Mouse (Mus musculus): ENCODE results near the gene Nup210l. TPM values are rescaled to one million over a fixed set of nuclear protein-coding genes. Genes with fewer than 3 reads are reported as not detected.

The Nup210l gene
- total RNA-seq, 2 experiments from 2014 or later: 0.38 to 0.45 TPM

- no peak for DNase-seq
Observed at GRCm38 (mm10) chr3:90179566-90179965, 75.6 kb downstream of the Nup210l start.

- no peak for DNase-seq
Observed at GRCm38 (mm10) chr3:90183581-90183980, 79.6 kb downstream of the Nup210l start.

- DNase-seq: no peak
Observed at GRCm38 (mm10) chr3:90190859-90191510, 87.1 kb downstream of the Nup210l start.

- no peak for DNase-seq
Observed at GRCm38 (mm10) chr3:90194759-90195158, 90.8 kb downstream of the Nup210l start.

DNA sequence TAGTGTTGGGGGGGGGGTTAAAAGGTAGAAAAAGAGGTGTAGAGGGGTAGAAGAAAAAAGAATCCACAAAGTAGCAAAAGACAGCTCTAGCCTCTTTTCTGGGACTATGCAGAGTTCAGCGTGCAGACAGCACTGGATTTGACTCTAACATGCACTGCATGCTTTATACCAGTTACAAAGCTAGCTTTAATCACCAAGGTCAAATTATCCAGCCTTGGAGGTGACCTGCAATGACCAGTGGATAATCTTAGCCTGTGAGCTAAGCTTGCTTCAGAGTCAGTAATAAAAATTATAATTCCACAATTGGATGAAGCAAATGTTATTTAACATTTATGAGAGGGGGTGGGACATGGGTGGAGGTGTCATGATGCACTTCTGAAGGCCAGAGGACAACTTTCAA lies 91.7 kb downstream of the Nup210l start:
- DNase-seq: no peak

- no peak for DNase-seq
Observed at GRCm38 (mm10) chr3:90197548-90197947, 93.6 kb downstream of the Nup210l start.

DNA sequence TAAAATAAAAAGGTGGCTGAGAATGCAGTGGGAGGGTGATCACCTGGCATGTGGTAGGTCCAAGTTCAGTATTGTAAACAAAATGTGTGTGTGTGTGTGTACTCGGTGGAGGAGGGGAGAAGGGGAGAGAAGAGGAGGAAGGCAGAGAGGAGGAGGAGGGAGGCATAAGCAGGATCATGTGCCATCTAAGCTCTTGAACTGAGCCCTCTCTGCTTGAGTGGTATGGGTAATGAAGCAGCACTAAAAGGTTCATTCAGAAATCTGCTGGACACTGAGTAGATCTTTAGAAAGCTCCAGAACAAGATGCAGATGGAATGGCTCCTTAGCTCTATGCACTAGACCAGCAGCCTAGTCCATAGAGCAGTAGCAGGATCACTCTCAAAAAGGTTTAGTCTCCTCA lies 99.0 kb downstream of the Nup210l start:
- no peak for DNase-seq

DNA sequence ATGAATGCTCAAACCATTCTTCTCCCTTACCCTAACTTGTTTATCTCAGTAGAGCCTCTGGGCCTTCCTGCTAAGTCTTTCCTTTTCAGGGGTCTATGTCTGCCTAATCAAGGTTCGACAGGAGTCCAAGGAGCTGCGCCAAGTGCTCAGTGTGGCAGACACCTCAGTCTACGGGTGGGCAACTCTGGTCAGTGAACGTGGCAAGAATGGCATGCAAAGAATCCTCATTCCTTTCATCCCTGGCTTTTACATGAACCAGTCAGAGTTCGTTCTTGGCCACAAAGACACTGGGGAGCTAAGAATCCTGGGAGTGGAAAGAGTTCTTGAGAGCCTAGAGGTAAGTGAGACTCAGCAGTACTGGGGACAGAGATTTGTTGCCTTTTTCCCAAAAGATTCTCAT lies 99.7 kb downstream of the Nup210l start:
- no peak for DNase-seq

DNA sequence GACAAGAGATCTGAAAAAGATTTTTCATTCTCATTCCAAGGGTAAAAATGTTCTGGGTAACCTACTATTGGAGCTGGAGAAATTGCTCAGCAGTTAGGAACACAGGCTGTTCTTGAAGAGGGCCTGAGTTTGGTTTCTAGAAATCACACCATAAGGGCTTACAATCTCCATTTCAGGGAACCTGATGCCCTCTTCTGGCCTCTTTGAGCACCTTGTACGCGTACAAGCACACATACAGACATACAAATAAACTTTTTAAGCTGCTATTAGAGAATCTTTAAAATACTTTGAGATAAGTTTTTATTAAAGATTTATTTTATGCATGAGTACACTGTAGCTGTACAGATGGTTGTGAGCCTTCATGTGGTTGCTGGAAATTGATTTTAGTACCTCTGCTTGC lies 100.7 kb downstream of the Nup210l start:
- DNase-seq: no peak

- DNase-seq: no peak
Observed at GRCm38 (mm10) chr3:90208662-90209061, 104.7 kb downstream of the Nup210l start.

DNA sequence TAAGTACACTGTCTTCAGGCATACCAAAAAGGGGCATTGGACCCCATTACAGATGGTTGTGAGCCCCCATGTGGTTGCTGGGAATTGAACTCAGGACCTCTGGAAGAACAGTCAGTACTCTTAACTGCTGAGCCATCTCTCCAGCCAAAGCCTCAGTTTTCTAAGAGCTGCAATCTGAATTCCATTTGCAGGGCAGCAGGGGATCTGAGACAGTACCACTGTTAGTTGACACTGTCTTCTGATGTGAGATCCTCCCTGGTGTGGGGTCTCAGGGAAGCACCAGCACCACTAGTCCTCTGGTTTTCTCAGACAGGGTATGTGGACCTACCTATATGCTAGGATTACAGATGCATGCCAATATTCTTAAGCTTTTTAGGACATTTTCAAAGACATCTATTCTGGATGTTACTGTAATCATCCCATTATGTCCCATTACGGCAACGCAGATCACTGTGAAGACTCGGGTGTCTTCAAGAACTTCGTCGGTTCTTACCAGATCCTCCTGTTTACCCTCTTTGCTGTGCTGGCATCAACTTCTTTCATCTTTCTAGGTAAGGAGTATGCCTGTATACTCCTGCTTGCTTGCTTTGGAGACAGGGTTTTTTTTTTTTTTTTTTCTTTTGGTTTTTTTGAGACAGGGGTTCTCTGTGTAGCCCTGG lies 106.1 kb downstream of the Nup210l start:
- no peak for DNase-seq

DNA sequence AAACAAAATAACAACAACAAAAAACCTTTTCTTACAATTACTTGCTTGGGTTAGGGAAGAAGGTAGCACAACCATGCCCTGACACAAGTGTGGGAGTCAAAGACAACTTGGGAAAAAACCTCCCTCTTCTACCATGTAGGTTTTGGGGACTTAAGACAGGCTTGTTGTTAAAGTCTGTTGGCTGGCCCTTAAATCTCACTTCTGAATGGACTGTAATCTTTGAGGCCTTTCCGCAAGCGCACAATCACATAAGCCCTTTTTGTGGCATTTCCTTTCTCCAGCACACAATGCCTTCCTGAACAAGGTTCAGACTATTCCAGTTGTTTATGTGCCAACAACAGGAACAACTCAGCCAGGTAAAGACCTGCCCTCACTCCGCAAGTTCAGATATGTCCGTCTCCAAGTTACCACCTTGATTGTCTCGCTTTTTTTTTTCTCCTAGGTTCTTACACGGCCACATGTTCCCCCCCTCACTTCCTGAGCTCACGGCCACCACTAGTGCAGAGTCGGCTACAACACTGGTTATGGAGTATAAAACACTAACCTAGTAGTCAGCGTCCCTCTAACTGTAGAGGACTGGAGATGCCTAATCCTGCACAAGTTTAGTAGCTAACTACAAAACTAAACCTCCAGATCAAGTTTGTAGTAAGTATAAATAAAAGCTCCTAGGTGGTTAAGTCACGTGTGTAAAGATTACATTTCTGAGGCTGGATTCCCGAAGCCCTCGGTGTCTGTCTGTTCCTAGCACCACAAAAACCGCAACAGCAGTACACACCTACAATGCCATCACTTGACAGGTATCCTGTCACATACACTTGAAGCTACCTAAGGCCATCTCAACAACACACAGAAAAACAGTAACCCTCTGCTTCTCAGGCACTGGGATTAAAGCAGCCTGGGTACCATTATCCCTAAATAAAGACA lies 107.8 kb downstream of the Nup210l start:
- no peak for DNase-seq

GRCm38 (mm10) chr3:90212723-90213122 lies 108.8 kb downstream of the Nup210l start:
- no peak for DNase-seq

DNA sequence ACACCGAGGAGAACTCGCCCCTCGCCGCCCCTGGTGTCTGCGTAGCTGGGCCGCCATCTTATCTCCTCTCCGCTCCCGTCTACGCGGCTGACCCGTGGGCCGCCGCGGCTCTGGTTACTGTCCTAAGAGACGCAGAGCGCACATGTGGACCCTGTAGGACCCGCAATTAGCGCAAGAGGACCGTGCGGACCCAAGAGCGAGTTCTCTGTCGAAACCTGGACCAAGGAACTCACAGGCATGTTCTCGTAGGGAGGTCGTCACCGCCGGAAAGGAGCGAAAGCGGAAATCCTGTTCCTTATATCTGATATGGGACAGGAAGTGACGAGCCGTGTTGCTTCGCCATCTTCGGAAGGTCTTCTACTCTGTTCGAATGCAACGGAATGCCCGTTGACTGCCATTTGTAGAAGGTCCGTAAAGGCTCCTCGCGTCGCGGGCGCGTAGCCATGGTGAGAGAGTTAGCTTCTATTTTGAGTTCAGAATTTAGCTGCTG lies 109.5 kb downstream of the Nup210l start, which contains the start of the genes Rps27 and Rab13:
Rps27 (minus strand) TSS at position 275 of the 490 bp plus-strand sequence.
Rab13 (plus strand) TSS at position 319 of the 490 bp plus-strand sequence.
- DNase-seq: peak; percentile 90 to 92

DNA sequence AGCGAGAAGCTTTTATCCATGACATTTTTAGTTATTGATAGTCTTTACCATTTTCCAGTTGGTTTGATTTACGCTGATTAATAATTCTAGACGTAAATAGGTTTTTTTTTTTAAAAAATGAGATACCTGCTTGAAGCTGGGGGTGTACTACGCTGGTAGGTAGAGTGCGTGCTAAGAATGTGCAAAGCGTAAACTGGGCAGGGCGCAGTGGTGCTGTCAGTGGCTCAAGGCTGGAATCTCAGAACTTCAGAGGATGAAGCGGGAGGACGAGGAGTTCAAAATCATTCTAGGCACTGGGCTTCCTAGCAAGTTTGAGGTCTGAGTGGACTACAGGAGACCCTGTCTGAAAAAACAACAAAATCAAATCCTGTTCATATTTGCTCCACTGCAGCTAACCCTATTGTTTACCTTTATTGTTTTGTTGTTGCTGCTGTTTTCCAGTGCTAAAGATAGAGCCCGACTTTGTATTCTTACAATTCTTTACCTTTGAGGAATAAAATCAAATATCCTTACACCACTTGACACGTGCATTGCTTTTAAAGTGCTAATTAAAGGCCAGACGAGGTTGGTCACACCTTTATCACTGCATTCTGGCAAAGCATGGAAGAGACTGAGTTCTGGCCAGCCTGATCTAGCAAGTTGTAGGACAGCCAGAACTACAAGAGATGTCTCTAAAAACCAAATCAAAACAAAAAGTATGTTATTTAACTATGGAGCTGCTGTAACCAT lies 110.2 kb downstream of the Nup210l start:
- DNase-seq: no peak

DNA sequence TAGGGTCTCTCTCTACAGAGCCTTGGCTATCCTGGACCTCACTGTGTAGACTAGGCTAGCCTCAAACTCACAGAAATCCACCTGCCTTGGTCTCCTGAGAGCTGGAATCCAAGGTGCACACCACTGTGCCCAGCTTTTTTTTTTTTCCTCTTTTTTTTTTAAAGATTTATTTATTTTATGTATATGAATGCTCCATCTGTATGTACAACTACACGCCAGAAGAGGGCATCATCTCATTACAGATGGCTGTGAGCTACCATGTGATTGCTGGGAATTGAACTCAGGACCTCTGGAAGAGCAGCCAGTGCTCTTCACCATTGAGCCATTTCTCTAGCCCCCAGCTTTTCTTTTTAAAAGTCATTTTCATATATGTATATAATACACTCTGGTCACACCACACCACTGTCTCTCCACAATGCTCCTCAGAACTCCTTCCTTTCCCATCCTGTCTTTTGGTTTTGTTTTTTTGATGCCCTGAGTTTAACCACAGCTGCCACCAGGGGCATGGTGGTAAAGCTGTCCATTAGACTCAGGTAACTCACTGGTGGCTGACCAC lies 112.0 kb downstream of the Nup210l start:
- DNase-seq: no peak

- DNase-seq: peak; percentile 24 to 43
Observed at GRCm38 (mm10) chr3:90220088-90220487, 116.2 kb downstream of the Nup210l start.

GRCm38 (mm10) chr3:90220531-90220951 lies 116.6 kb downstream of the Nup210l start:
- DNase-seq: peak; percentile 38 to 40

GRCm38 (mm10) chr3:90221123-90221522 lies 117.2 kb downstream of the Nup210l start:
- no peak for DNase-seq

GRCm38 (mm10) chr3:90222455-90222854 lies 118.5 kb downstream of the Nup210l start:
- DNase-seq: no peak

GRCm38 (mm10) chr3:90222941-90223340 lies 119.0 kb downstream of the Nup210l start:
- no peak for DNase-seq

GRCm38 (mm10) chr3:90224331-90224730 lies 120.4 kb downstream of the Nup210l start:
- DNase-seq: no peak

Data from layer of hippocampus, postnatal 36 days (tissue).